Mouse (Mus musculus) left cerebral cortex, postnatal 25 days (tissue): ENCODE results near the gene Cyp2e1. TPM values are rescaled to one million over a fixed set of nuclear protein-coding genes. Genes with fewer than 3 reads are reported as not detected.
A peak's percentile ranks its signal among the peaks of the same experiment; 100 is the strongest.
"Not testable (repeated sequence)": the region's sequence is repeated elsewhere in the genome, so short reads cannot be mapped to it uniquely, and the experiment has no call there.

ENCODE experiments used
- DNase-seq, 2 experiments: peaks; one replicate each; pipeline ENCODE4 v3.0.0; 2022; ENCODE audit warnings: low spot score in 2 of 2, mixed read lengths in 1 of 2
- intact Hi-C: fragments of 180-260 bp; cut with DNase I; formaldehyde crosslinking; loops from one replicate; pipeline ENCODE4 v1.15.1; 2025
- total RNA-seq, 2 experiments: library from RNA; stranded (reverse); gene quantifications; 2 replicates each; pipeline ENCODE4 v1.2.3; 2021

Gene Cyp2e1
- total RNA-seq = not detected

- DNase-seq = no peak
- intact Hi-C loops = no loop called here
Observed at GRCm38 (mm10) chr7:140763447-140764020, at the start of gene Cyp2e1. Cyp2e1 (plus strand) TSS chr7:140763739.

GRCm38 (mm10) chr7:140717155-140718055, 46.1 kb upstream of the Cyp2e1 start:
- intact Hi-C loops = loop anchor here (5.0 kb wide), 2 partner anchors 240 to 550 kb away; no protein-coding TSS in a partner anchor
- peak in 1 of 2 experiments; percentile 65 for DNase-seq

- no peak for DNase-seq
- intact Hi-C loops = no loop called here
Observed at GRCm38 (mm10) chr7:140721095-140721494, 42.4 kb upstream of the Cyp2e1 start.

GRCm38 (mm10) chr7:140725558-140725957, 38.0 kb upstream of the Cyp2e1 start:
- intact Hi-C loops = no loop called here
- no peak for DNase-seq

- intact Hi-C loops = loop anchor here (5.0 to 10.0 kb wide), 2 partner anchors 546 to 578 kb away; partner anchors contain the start of gene Sprn
- DNase-seq = peak in 1 of 2 experiments; percentile 8
Observed at GRCm38 (mm10) chr7:140733162-140733561, 30.4 kb upstream of the Cyp2e1 start.

- DNase-seq = no peak
- intact Hi-C loops = no loop called here
Observed at GRCm38 (mm10) chr7:140747402-140747801, 16.1 kb upstream of the Cyp2e1 start.

- intact Hi-C loops = no loop called here
- no peak for DNase-seq
Observed at GRCm38 (mm10) chr7:140748116-140748826, 15.3 kb upstream of the Cyp2e1 start.

GRCm38 (mm10) chr7:140748827-140749160, 14.7 kb upstream of the Cyp2e1 start:
- DNase-seq = no peak
- intact Hi-C loops = no loop called here

GRCm38 (mm10) chr7:140754556-140754955, 9.0 kb upstream of the Cyp2e1 start:
- intact Hi-C loops = no loop called here
- no peak for DNase-seq

- DNase-seq = no peak
- intact Hi-C loops = no loop called here
Observed at GRCm38 (mm10) chr7:140756151-140756854, 7.2 kb upstream of the Cyp2e1 start.

GRCm38 (mm10) chr7:140760647-140761046, 2.9 kb upstream of the Cyp2e1 start:
- DNase-seq = no peak
- intact Hi-C loops = no loop called here

- DNase-seq, intact Hi-C loops: not testable (repeated sequence)
Observed at GRCm38 (mm10) chr7:140765391-140765790, 1.9 kb downstream of the Cyp2e1 start.

- intact Hi-C loops = no loop called here
Observed at GRCm38 (mm10) chr7:140765888-140766739, 2.6 kb downstream of the Cyp2e1 start.

GRCm38 (mm10) chr7:140780548-140780947, 17.0 kb downstream of the Cyp2e1 start:
- intact Hi-C loops = no loop called here
- DNase-seq = no peak

More at GRCm38 (mm10) chr7:140765888-140766739, 2.6 kb downstream of the Cyp2e1 start:
- DNase-seq = no peak

- intact Hi-C loops = no loop called here
- no peak for DNase-seq
Observed at GRCm38 (mm10) chr7:140787406-140788052, 24.0 kb downstream of the Cyp2e1 start, which contains the start of gene Syce1. Syce1 (minus strand) TSS chr7:140787852.

- DNase-seq = no peak
- intact Hi-C loops = no loop called here
Observed at GRCm38 (mm10) chr7:140788053-140788435, 24.5 kb downstream of the Cyp2e1 start.

GRCm38 (mm10) chr7:140793541-140793940, 30.0 kb downstream of the Cyp2e1 start:
- no peak for DNase-seq
- intact Hi-C loops = no loop called here

- intact Hi-C loops = no loop called here
- no peak for DNase-seq
Observed at GRCm38 (mm10) chr7:140797619-140798018, 34.1 kb downstream of the Cyp2e1 start.
